Mouse (Mus musculus) E14TG2a.4 (cell line): ENCODE results near the gene Tbc1d9b.

Experiments
- H3K27me3 ChIP-seq: 2 replicates; pipeline ENCODE4 v1.6.1; 2014; ENCODE audit warnings: low read length, control low read depth; ENCODE audit not compliant: insufficient read depth
- H3K36me3 ChIP-seq: 2 replicates; pipeline ENCODE4 v1.6.1; 2014; ENCODE audit warnings: low read length, control low read depth; ENCODE audit not compliant: insufficient read depth
- H3K4me1 ChIP-seq: replicated peaks from 2 replicates; pipeline ENCODE4 v1.6.1; 2014; ENCODE audit warnings: low read depth, low read length, control low read depth
- H3K4me3 ChIP-seq: replicated peaks from 2 replicates; pipeline ENCODE4 v1.5.1; 2014; ENCODE audit warnings: mild to moderate bottlenecking, low read length
- H3K9me3 ChIP-seq: 2 replicates; pipeline ENCODE4 v1.6.1; 2014; ENCODE audit warnings: low read length, control low read depth
- CTCF ChIP-seq: conservative IDR thresholded peaks from 2 replicates; pipeline ENCODE4 v1.5.1; 2014; ENCODE audit warnings: low read length
- NANOG ChIP-seq: IDR thresholded peaks from 2 replicates; pipeline ENCODE4 v1.6.1; 2014; ENCODE audit warnings: borderline replicate concordance, low read length, mixed read lengths
- POU5F1 ChIP-seq: IDR thresholded peaks from 2 replicates; pipeline ENCODE4 v1.6.1; 2014; ENCODE audit warnings: low read length, borderline replicate concordance

Tbc1d9b gene

DNA sequence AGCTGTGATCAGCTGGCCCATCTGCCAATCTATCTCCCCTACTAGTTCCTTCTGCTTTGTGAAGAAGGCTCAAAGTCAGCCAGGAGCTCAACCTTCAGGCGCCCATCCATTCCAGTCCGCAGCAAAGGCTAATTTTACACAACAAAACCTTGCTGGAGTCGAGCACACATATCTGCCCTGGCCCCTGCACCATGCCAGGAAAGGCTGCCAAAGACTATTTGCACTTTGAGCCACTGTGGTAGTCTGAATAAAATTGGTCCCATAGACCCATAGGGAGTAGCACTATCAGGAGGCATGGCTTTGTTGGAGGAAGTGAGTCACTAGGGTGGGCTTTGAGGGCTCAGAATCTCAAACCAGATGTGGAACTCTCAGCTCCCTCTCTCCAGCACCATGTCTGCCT, 74.2 kb downstream of the Tbc1d9b start:
- Histone ChIP-seq H3K36me3 (peaks cover 88% of the 10 kb centered on the region), H3K4me1 (peaks cover 82% of the 10 kb centered on the region), H3K27me3 (no peaks in the 10 kb centered on the region), H3K4me3 (no peak overlapping the region), H3K9me3 (no peaks in the 10 kb centered on the region)
- no peak for TF ChIP-seq NANOG
- no peak for TF ChIP-seq CTCF
- TF ChIP-seq POU5F1 = no peak

GRCm38 (mm10) chr11:50206037-50206436, 74.8 kb downstream of the Tbc1d9b start:
- Histone ChIP-seq H3K36me3 (peaks cover 82% of the 10 kb centered on the region), H3K4me1 (peaks cover 79% of the 10 kb centered on the region), H3K9me3 (no peaks in the 10 kb centered on the region), H3K27me3 (no peaks in the 10 kb centered on the region), H3K4me3 (no peak overlapping the region)
- TF ChIP-seq POU5F1 (no peak), NANOG (no peak), CTCF (no peak)

DNA sequence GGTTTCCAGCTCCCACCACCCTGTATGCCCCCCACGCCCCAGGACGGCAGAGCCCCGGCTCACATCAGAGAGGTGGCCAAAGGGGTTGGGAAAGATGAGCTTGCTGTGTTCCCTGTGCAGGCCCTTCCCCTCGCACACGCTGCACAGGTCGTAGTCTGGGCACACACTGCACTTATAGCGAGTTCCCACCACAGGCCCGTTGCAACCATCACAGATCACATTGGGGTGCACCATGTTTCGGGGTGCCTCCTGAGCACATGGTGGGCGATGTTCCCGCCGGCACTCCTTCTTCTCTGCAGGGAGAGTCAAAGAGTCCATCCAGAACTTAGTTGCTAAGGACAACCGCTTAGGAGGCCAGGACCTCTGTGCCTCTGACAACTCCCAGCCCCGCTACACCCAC, 76.1 kb downstream of the Tbc1d9b start:
- TF ChIP-seq NANOG (no peak), CTCF (no peak), POU5F1 (no peak)
- Histone ChIP-seq H3K9me3 (no peaks in the 10 kb centered on the region), H3K4me3 (no peak overlapping the region), H3K36me3 (peaks cover 69% of the 10 kb centered on the region), H3K27me3 (no peaks in the 10 kb centered on the region), H3K4me1 (peaks cover 80% of the 10 kb centered on the region)

GRCm38 (mm10) chr11:50208039-50208438, 76.8 kb downstream of the Tbc1d9b start:
- Histone ChIP-seq H3K9me3 (no peaks in the 10 kb centered on the region), H3K36me3 (peaks cover 62% of the 10 kb centered on the region), H3K4me1 (peaks cover 81% of the 10 kb centered on the region), H3K27me3 (no peaks in the 10 kb centered on the region), H3K4me3 (no peak overlapping the region)
- TF ChIP-seq POU5F1 (no peak), NANOG (no peak), CTCF (no peak)

DNA sequence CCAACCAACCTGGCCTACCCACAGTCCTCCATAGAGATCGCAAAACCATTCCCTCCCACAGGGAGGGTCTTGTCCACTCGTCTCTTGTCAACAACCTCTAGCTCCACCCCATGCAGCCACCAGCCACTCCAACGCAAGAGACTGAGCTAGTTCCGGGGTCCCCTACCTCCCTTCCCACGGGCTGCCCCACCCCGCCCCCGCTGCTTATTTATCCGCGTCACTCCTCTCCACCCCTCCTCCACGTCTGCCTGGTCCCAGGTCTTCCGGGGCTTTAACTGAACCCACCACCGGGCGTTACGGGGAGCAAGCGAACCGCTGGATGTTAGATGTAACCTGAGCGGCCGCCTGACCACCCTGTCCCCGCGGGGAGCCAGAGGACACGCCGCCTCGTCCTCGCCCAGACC, 78.9 kb downstream of the Tbc1d9b start:
- peaks cover 41% of the 10 kb centered on the region for H3K36me3 ChIP-seq
- peak overlapping the region; percentile 97 for H3K4me3 ChIP-seq
- peaks cover 76% of the 10 kb centered on the region for H3K4me1 ChIP-seq
- H3K27me3 ChIP-seq = no peaks in the 10 kb centered on the region
- TF ChIP-seq POU5F1 = no peak
- TF ChIP-seq NANOG = no peak
- TF ChIP-seq CTCF = no peak
- no peaks in the 10 kb centered on the region for H3K9me3 ChIP-seq

GRCm38 (mm10) chr11:50210505-50211151, 79.4 kb downstream of the Tbc1d9b start, which contains the start of the genes Sqstm1 and Mgat4b:
Gene Sqstm1, minus strand, starts transcription at chr11:50210827.
Gene Mgat4b, plus strand, starts transcription at chr11:50210890.
- H3K9me3 ChIP-seq = no peaks in the 10 kb centered on the region
- peaks cover 78% of the 10 kb centered on the region for H3K4me1 ChIP-seq
- TF ChIP-seq CTCF (no peak), NANOG (no peak), POU5F1 (no peak)
- peak within 1 kb of the TSS; percentile 97 for H3K4me3 ChIP-seq
- H3K36me3 ChIP-seq = peaks cover 36% of the 10 kb centered on the region
- H3K27me3 ChIP-seq = no peaks in the 10 kb centered on the region

GRCm38 (mm10) chr11:50211322-50212059, 80.3 kb downstream of the Tbc1d9b start:
- peaks cover 27% of the 10 kb centered on the region for H3K36me3 ChIP-seq
- peak overlapping the region; percentile 97 for H3K4me3 ChIP-seq
- H3K27me3 ChIP-seq = no peaks in the 10 kb centered on the region
- H3K4me1 ChIP-seq = peaks cover 78% of the 10 kb centered on the region
- TF ChIP-seq POU5F1 (no peak), CTCF (no peak), NANOG (no peak)
- H3K9me3 ChIP-seq = no peaks in the 10 kb centered on the region

GRCm38 (mm10) chr11:50212060-50212739, 81.0 kb downstream of the Tbc1d9b start:
- Histone ChIP-seq H3K9me3 (no peaks in the 10 kb centered on the region), H3K36me3 (peaks cover 20% of the 10 kb centered on the region), H3K4me3 (0 out of 2 replicates have a peak overlapping the region, but pooled peaks have one; percentile 32), H3K27me3 (no peaks in the 10 kb centered on the region), H3K4me1 (peaks cover 83% of the 10 kb centered on the region)
- TF ChIP-seq NANOG = no peak
- no peak for TF ChIP-seq CTCF
- no peak for TF ChIP-seq POU5F1
